Mouse (Mus musculus) limb, embryonic 10.5 days (tissue): ENCODE results near the gene BC030499. TPM values are rescaled to one million over a fixed set of nuclear protein-coding genes. Genes with fewer than 3 reads are reported as not detected.
A peak's percentile ranks its signal among the peaks of the same experiment; 100 is the strongest.

Source experiments
- DNase-seq: peaks from one replicate; pipeline ENCODE4 v3.0.0-alpha.2; 2017; ENCODE audit warnings: low spot score
- H3K27ac ChIP-seq: fragments of 300-500 bp; sonication (generic); 2 replicates; pipeline ENCODE4 v1.5.1; 2016; ENCODE audit warnings: mild to moderate bottlenecking
- H3K27me3 ChIP-seq: fragments of 300-500 bp; sonication (generic); 2 replicates; pipeline ENCODE4 v1.6.1; 2016; ENCODE audit warnings: low read depth, mild to moderate bottlenecking; ENCODE audit not compliant: poor library complexity, severe bottlenecking
- H3K36me3 ChIP-seq: fragments of 300-500 bp; sonication (generic); 2 replicates; pipeline ENCODE4 v1.6.1; 2016; ENCODE audit warnings: mild to moderate bottlenecking, moderate library complexity
- H3K4me1 ChIP-seq: fragments of 300-500 bp; sonication (generic); 2 replicates; pipeline ENCODE4 v1.6.1; 2016
- H3K4me3 ChIP-seq: fragments of 300-500 bp; sonication (generic); 2 replicates; pipeline ENCODE4 v1.5.1; 2016; ENCODE audit warnings: mild to moderate bottlenecking, moderate library complexity
- H3K9me3 ChIP-seq: fragments of 300-500 bp; sonication (generic); replicated peaks from 2 replicates; pipeline ENCODE4 v1.6.1; 2016; ENCODE audit warnings: mild to moderate bottlenecking
- WGBS: fragments of 180-500 bp; shearing (Covaris S2); methylation state at CpG from one replicate; pipeline ENCODE4 v1.1.7; 2016; 5-methylcytosine and 5-hydroxymethylcytosine counted together
- polyA plus RNA-seq: library from polyadenylated mRNA; unstranded; fragments of >200 nt; fragmentation: Nextera tagmentation; extraction: Ambion mirVana; gene quantifications from 2 replicates; pipeline ENCODE4 v1.2.1, GENCODE M21; 2016

BC030499 gene
- polyA plus RNA-seq = 0.31 TPM in 2 replicates

DNA sequence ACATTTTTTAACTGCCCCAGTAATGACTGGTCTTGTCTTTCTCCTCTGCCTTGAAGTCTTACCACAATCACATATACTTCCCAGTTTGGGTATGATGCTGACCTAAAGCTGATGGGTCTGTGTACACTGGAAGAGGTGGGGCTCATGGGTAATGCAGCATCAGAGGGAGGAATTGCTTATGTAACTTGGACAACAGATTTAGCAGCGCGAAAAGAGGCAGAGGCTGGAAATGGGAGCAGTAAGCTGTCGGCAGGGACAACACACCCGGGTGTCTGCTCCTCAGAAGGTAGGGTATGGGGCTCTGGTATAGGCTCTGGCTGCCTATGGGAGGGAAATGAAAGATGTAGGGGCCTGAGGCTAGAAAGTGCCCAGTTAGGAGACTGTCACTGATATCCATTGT lies at the start of gene BC030499:
BC030499 (plus strand) TSS at position 188 of the 400 bp plus-strand sequence.
- Histone ChIP-seq H3K36me3 (peaks cover 89% of the 10 kb centered on the region), H3K9me3 (no peaks in the 10 kb centered on the region), H3K27me3 (no peaks in the 10 kb centered on the region), H3K4me1 (no peaks in the 10 kb centered on the region), H3K27ac (no peak within 1 kb of the TSS), H3K4me3 (no peak within 1 kb of the TSS)
- 94% methylated on average over 4 of the region's 4 CpGs for WGBS
- DNase-seq = no peak

DNA sequence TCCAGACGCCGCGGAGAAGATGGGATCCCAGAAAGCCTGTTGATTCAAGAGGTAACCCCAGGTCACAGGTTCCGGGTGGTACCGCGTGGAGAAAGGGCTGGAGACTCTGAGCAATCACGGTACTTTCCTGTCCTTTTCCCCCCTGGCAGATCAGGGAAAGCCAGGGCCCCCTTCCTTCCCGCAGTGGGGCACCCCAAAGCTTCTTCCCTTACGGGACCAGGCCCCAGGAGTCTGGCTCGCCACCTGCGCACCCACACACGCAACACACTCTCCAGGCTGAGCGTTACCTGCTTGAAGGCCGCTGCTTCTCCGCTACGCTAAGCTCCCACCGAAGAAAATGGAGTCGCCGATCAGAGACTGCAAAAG lies 45.4 kb upstream of the BC030499 start:
- Histone ChIP-seq H3K9me3 (no peaks in the 10 kb centered on the region), H3K36me3 (peaks cover 23% of the 10 kb centered on the region), H3K4me1 (peaks cover 21% of the 10 kb centered on the region), H3K4me3 (peak overlapping the region; percentile 96), H3K27me3 (no peaks in the 10 kb centered on the region), H3K27ac (peak overlapping the region; percentile 88)
- no peak for DNase-seq
- under 1% methylated on average over 19 of the region's 19 CpGs for WGBS

DNA sequence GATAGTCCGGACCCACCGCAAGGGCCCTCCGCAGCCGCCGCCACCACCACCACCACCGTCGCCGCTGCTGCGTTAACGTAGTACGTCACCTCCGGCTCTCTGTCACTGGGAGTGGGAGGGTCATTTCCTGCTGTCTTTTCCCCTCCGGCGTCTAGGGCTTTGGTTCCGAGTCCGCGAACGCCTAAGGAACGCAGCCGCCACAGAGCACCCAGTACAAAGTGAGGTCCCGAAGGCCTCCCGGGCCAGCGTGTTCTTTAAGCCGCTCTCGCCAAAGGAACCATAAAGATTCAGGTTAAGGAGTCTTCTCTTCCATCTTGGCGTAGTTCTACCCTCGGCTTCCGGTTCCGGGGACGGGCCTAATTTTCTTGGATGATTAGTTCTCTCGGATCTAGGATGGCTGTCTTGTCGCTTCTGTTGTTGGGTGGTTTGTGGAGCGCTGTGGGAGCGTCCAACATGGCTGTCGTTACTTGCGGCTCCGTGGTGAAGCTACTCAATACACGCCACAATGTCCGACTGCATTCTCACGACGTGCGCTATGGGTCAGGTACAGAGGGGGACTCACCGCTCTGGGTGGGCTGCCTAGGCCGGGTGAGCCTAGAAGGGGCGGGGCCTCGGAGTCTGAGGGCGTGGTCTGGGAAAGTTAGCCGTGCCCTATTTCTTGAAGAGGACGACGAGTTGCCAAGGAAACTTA lies 44.9 kb upstream of the BC030499 start, which contains the start of the genes Sdf2 and Supt6:
Sdf2 (plus strand) TSS at position 120 of the 691 bp plus-strand sequence.
Supt6 (minus strand) TSS at position 361 of the 691 bp plus-strand sequence.
- Histone ChIP-seq H3K27me3 (no peaks in the 10 kb centered on the region), H3K4me1 (peaks cover 21% of the 10 kb centered on the region), H3K4me3 (peak within 1 kb of the TSS; percentile 96), H3K36me3 (peaks cover 23% of the 10 kb centered on the region), H3K9me3 (no peaks in the 10 kb centered on the region), H3K27ac (peak within 1 kb of the TSS; percentile 88)
- under 1% methylated on average over 50 of the region's 50 CpGs for WGBS
- DNase-seq = peak; percentile 92

DNA sequence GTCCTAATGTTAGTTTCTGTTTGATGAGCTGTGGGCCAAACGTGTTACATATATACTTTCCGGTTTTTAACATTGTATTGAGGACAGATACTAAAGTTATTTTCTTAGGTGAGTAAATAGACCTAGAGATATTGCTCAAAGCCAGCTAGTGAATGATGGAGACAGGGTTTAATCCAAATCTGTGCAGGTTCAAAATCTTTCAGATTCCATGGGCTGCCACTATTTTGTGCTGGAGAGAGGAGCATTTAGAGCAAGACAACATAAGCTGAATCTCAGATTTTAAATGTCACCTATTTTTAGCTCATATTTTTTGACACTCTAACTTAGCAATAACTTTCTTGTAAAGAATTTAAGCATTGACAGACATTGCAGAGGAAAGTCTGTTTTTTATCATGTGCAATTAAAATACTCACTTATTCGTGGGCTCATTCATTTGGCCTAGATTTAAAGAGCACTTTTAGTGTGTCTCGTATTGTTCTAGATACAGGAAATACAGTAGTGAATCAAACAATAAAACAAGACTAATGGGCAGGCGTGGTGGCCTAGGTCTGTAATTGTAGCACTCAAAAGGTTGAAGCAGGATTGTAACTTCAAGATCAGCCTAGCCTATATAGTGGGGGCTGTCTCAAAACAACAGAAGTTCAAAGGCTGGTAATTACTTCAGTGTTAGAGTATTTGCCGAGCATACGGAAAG lies 44.2 kb upstream of the BC030499 start:
- Histone ChIP-seq H3K4me1 (peaks cover 21% of the 10 kb centered on the region), H3K9me3 (no peaks in the 10 kb centered on the region), H3K27ac (peak overlapping the region; percentile 88; the same call in 1 of the 2 replicates)

DNA sequence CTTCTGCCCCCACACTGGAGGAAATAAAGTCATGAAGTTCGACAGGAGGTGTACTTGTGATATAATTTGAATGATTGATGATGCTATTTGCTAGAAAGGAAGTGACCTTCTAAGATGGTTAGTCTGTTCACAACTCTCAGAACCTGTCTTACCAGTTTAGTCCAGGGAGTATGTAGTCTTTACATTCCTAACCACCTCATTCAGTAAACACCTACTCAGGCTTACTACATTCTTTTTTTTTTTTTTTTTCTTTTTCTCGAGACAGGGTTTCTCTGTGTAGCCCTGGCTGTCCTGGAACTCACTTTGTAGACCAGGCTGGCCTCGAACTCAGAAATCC lies 43.7 kb upstream of the BC030499 start:
- Histone ChIP-seq H3K27ac (no peak overlapping the region), H3K4me3 (no peak overlapping the region), H3K9me3 (no peaks in the 10 kb centered on the region), H3K27me3 (no peaks in the 10 kb centered on the region), H3K36me3 (peaks cover 28% of the 10 kb centered on the region), H3K4me1 (peaks cover 21% of the 10 kb centered on the region)
- 68% methylated on average over 3 of the region's 3 CpGs for WGBS
- DNase-seq = no peak

More for the DNA sequence above, 44.2 kb upstream of the BC030499 start:
- H3K36me3 ChIP-seq = peaks cover 26% of the 10 kb centered on the region
- no peaks in the 10 kb centered on the region for H3K27me3 ChIP-seq
- peak overlapping the region; percentile 96 for H3K4me3 ChIP-seq
- WGBS = 45% methylated on average over 7 of the region's 7 CpGs
- DNase-seq = no peak

DNA sequence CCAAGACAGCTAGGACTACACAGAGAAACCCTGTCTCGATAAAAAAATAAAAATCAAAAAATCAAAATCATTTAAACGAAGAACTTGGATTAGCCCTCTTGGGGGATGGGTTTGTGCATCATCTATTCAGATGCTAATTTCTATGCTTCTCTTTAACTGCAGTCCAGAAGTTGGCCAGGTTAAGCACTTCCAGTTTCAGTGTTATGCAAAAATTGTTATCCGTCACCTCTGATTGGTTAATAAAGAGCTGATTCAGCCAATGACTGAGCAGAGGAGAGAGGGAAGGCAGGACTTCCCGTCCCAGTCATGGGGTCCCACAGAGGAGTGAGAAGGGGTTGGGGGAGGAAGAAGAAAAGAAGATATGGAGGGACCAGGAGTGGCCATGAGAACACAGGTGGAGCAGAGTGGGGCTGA lies 42.9 kb upstream of the BC030499 start:
- Histone ChIP-seq H3K4me3 (no peak overlapping the region), H3K9me3 (no peaks in the 10 kb centered on the region), H3K27me3 (no peaks in the 10 kb centered on the region)

DNA sequence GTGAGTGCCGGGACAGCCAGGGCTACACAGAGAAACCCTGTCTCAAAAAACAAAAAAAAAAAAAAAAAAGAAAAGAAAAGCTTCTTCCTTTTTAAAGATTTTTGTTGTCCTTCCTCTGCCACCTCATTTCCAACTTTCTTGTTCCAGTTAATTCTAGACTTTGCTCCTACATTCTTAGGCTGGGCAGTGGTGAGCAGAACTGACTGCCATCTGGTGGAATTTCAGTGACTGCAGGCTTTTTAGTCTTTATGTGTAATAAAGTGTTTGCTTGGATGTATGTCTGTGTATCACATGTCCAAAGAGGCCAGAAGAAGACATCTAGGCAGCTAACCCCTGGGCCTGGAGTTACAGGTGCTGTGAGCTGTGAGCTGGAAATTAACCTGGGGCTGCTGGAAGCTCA lies 34.0 kb upstream of the BC030499 start:
- 100% methylated on average over 1 of the region's 1 CpGs for WGBS

More for the DNA sequence above, 42.9 kb upstream of the BC030499 start:
- H3K4me1 ChIP-seq = peaks cover 21% of the 10 kb centered on the region
- no peak for DNase-seq
- H3K27ac ChIP-seq = no peak overlapping the region
- 68% methylated on average over 4 of the region's 4 CpGs for WGBS
- H3K36me3 ChIP-seq = peaks cover 33% of the 10 kb centered on the region

DNA sequence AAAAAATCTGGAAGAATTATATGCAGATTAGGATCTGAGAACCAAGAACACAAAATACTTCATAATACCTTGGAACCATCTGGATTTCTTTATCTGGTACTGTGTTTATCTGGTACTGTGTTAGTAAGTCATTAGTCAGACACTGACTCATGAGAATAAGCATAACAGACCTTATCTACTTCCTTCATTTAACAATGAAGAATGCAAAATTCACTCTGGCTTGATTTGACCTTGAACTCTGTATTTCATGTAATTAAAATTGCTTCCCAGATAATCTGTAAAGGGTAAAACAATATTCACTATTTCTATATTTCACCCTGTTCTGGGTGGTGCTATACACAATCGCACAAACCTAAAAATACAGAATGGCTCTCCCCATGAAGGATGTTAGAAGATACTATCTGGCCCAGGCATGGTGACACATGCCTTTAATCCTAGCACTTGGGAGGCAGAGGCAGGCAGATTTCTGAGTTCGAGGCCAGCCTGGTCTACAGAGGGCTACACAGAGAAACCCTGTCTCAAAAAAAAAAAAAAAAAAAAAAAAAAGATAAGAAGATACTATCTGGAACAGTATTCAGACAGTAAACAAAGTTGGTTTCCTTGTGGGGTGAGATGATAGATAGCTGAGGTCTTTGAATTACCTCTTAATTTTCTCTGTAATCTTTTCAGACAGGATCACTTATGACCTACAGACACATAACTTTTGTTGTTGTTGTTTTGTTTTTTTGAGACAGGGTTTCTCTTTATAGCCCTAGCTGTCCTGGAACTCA lies 30.0 kb upstream of the BC030499 start:
- no peak for DNase-seq
- H3K4me3 ChIP-seq = peak overlapping the region; percentile 94
- H3K36me3 ChIP-seq = peaks cover 38% of the 10 kb centered on the region
- H3K27ac ChIP-seq = no peak overlapping the region
- H3K9me3 ChIP-seq = no peaks in the 10 kb centered on the region
- 100% methylated on average over 2 of the region's 2 CpGs for WGBS
- peaks cover 9% of the 10 kb centered on the region for H3K4me1 ChIP-seq
- peaks cover 10% of the 10 kb centered on the region for H3K27me3 ChIP-seq

More for the DNA sequence above, 34.0 kb upstream of the BC030499 start:
- Histone ChIP-seq H3K4me3 (no peak overlapping the region), H3K27ac (no peak overlapping the region), H3K4me1 (no peaks in the 10 kb centered on the region), H3K27me3 (peaks cover 10% of the 10 kb centered on the region), H3K9me3 (no peaks in the 10 kb centered on the region), H3K36me3 (peaks cover 38% of the 10 kb centered on the region)
- no peak for DNase-seq

DNA sequence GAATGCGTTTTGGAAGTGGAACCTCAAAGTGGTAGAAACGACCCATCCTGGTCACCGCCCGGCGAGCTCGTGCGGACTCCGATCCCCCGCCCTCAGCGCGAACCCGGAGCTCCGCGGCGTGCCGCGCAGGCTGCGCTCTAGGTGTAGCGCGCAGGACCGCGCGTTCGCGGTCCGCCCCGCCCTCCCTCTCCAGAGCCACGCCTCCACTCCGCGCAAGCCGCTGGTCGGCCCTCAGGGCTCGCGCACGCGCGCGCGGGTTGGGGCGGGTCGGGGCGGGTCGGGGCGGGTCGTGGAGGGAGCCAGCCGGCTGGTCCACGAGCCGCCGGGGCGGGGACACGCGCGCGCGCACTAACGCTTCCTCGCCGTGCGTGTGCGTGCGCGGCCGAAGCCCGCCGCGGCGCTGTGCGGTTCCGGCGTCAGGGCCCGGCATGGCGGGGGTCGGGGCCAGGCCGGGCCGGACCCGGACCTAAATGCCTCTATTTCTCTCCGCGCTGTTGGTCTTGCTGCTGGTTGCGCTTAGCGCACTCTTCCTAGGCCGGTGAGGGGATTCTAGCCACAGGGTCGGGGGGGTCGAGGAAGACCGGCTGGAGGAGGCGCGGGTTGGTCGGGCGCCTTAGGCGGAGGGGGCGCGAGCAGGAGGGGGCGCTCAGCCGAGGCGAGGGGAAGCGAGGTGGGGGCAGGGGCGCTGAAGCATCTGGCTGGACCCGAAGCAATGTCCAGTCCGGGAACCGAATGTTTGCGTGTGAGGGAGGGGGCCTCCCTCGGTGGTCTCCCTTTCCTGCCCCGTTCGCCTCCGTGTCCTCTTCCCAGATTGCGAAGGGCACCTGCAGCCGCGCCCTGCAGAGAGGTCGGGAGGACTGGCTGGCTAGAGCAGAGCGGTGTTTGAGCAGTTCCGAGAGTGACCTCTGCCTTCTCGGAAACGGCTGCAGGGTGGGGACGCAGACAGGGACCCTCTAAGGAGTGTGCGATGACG lies 29.0 kb upstream of the BC030499 start, which contains the start of gene 2610507B11Rik:
2610507B11Rik (plus strand) TSS at position 373 of the 973 bp plus-strand sequence.
- peaks cover 43% of the 10 kb centered on the region for H3K36me3 ChIP-seq
- peak within 1 kb of the TSS; percentile 93 for H3K27ac ChIP-seq
- under 1% methylated on average over 115 of the region's 115 CpGs for WGBS
- H3K9me3 ChIP-seq = no peaks in the 10 kb centered on the region
- DNase-seq = peak; percentile 98
- H3K27me3 ChIP-seq = peaks cover 10% of the 10 kb centered on the region
- peak within 1 kb of the TSS; percentile 94 for H3K4me3 ChIP-seq
- peaks cover 9% of the 10 kb centered on the region for H3K4me1 ChIP-seq

DNA sequence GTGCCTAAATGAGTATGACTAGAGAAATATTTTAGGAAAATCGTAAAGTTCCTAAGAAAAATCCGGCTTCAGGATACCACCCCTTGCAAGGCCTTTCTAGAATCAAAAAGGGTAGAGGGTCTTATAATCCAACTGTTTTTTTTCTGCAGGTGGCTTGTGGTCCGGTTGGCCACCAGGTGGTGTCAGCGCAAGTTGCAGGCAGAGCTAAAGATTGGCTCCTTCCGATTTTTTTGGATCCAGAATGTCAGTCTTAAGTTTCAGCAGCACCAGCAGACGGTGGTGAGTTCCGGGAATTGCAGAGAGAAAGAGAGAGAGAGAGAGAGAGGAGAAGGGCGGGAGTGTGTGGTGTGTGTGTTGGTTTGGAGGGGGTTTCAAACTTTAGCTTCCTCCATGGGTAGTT lies 28.1 kb upstream of the BC030499 start:
- H3K27ac ChIP-seq = no peak overlapping the region
- DNase-seq = peak; percentile 68
- 8% methylated on average over 8 of the region's 8 CpGs for WGBS
- peaks cover 10% of the 10 kb centered on the region for H3K27me3 ChIP-seq
- peaks cover 52% of the 10 kb centered on the region for H3K36me3 ChIP-seq
- peak overlapping the region; percentile 94 for H3K4me3 ChIP-seq
- peaks cover 9% of the 10 kb centered on the region for H3K4me1 ChIP-seq
- no peaks in the 10 kb centered on the region for H3K9me3 ChIP-seq

DNA sequence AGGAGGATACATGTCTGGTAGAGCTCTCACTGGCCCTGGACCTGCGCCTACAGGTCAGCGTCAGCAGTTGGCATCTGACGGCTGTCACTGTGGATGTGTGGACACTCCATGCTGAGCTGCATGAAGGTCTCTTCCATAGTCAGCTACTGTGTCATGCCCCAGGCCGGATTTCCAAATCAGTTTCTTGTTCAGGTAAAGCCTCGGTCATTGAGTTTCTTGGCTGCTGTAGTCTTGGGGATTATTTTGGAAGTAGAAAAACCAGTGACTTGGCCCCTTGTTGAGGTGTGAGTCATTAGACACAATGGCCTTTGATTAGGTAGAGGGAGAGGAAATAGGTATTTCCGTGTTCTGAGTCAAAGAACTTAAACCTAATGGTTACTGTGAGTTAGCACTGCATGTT lies 25.1 kb upstream of the BC030499 start:
- Histone ChIP-seq H3K9me3 (no peaks in the 10 kb centered on the region), H3K27ac (no peak overlapping the region), H3K4me1 (peaks cover 9% of the 10 kb centered on the region), H3K36me3 (peaks cover 81% of the 10 kb centered on the region), H3K27me3 (peaks cover 2% of the 10 kb centered on the region; the same call in 1 of the 2 replicates), H3K4me3 (no peak overlapping the region)
- no peak for DNase-seq
- 95% methylated on average over 6 of the region's 6 CpGs for WGBS

DNA sequence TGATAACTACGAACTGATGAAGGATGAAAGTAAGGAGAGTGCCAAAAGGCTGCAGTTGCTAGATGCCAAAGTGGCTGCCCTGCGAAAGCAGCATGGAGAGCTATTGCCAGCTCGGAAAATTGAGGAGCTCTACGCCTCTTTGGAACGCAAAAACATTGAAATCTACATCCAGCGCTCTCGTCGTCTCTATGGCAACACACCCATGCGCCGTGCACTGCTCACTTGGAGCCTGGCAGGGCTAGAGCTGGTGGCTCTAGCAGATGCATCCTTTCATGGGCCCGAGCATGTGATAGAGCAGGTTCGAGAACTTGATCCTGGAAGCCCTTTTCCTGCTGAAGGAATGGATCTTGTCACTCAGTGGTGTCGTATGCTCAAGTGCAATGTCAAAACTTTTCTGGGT lies 18.7 kb upstream of the BC030499 start:
- WGBS = 94% methylated on average over 13 of the region's 13 CpGs
- H3K36me3 ChIP-seq = peaks cover 99% of the 10 kb centered on the region

More for the DNA sequence above, 18.7 kb upstream of the BC030499 start:
- DNase-seq = no peak
- Histone ChIP-seq H3K4me1 (no peaks in the 10 kb centered on the region), H3K27ac (no peak overlapping the region), H3K4me3 (no peak overlapping the region), H3K9me3 (no peaks in the 10 kb centered on the region), H3K27me3 (no peaks in the 10 kb centered on the region)
